Mouse (Mus musculus) liver, embryonic 14.5 days (tissue): Measurements from ENCODE around the gene Mfsd4a. TPM values are rescaled to one million over a fixed set of nuclear protein-coding genes. Genes with fewer than 3 reads are reported as not detected.

ENCODE experiments used
- ATAC-seq: fragments of 200-750 bp; cut with Nextera tagmentation; 2 replicates; pipeline ENCODE4 v1.8.0; 2017; ENCODE audit warnings: moderate number of reproducible peaks, mild to moderate bottlenecking, moderate library complexity; ENCODE audit not compliant: insufficient read depth
- DNase-seq, 3 experiments: peaks; one replicate each; pipeline ENCODE4 v3.0.0-alpha.2; 2012 to 2013; ENCODE audit warnings: low read depth in 3 of 3, low spot score in 3 of 3
- H3K27ac ChIP-seq: fragments of 300-500 bp; sonication (generic); 2 replicates; pipeline ENCODE4 v1.5.1; 2014; ENCODE audit warnings: moderate library complexity, mild to moderate bottlenecking, control low read depth, inconsistent platforms
- H3K27me3 ChIP-seq: fragments of 300-500 bp; sonication (generic); 2 replicates; pipeline ENCODE4 v1.6.1; 2014; ENCODE audit warnings: mild to moderate bottlenecking, low read length, moderate library complexity; ENCODE audit not compliant: control insufficient read depth, insufficient read depth
- H3K36me3 ChIP-seq: fragments of 300-500 bp; sonication (generic); replicated peaks from 2 replicates; pipeline ENCODE4 v1.6.1; 2014; ENCODE audit warnings: low read depth; ENCODE audit not compliant: control insufficient read depth, insufficient read depth
- H3K4me1 ChIP-seq, 2 experiments: fragments of 200-500 bp in 1 of 2; fragments of 300-500 bp in 1 of 2; sonication (generic) in 1 of 2; replicated peaks; 2 replicates each; pipeline ENCODE4 v1.6.1; 2012 to 2014; ENCODE audit warnings: antibody characterized with exemption in 1 of 2, inconsistent platforms in 1 of 2, low read length in 1 of 2; ENCODE audit not compliant: control insufficient read depth in 2 of 2, insufficient read depth in 2 of 2
- H3K4me2 ChIP-seq: fragments of 300-500 bp; sonication (generic); 2 replicates; pipeline ENCODE4 v1.6.1; 2014; ENCODE audit warnings: low read depth, mild to moderate bottlenecking, control low read depth, moderate library complexity
- H3K4me3 ChIP-seq, 2 experiments: fragments of 200-500 bp in 1 of 2; fragments of 300-500 bp in 1 of 2; sonication (generic) in 1 of 2; 2 replicates each; pipeline ENCODE4 v1.5.1; 2012 to 2014; ENCODE audit warnings: low read depth in 2 of 2, low read length in 2 of 2, mild to moderate bottlenecking in 2 of 2, control low read depth in 1 of 2, inconsistent platforms in 1 of 2, moderate library complexity in 1 of 2; ENCODE audit not compliant: insufficient read depth in 1 of 2
- H3K9ac ChIP-seq: fragments of 300-500 bp; sonication (generic); replicated peaks from 2 replicates; pipeline ENCODE4 v1.6.1; 2014; ENCODE audit warnings: mild to moderate bottlenecking, control low read depth, moderate library complexity
- H3K9me3 ChIP-seq: fragments of 300-500 bp; sonication (generic); 2 replicates; pipeline ENCODE4 v1.6.1; 2016; ENCODE audit warnings: low read length, mixed read lengths; ENCODE audit not compliant: control insufficient read depth
- CTCF ChIP-seq: IDR thresholded peaks from 2 replicates; pipeline ENCODE4 v1.5.1; 2016; ENCODE audit warnings: antibody characterized with exemption, low read depth, control low read depth
- EP300 ChIP-seq: IDR thresholded peaks from 2 replicates; pipeline ENCODE4 v1.6.1; 2016; ENCODE audit warnings: antibody characterized with exemption, low read depth
- WGBS: fragments of 180-500 bp; shearing (Covaris S2); extraction: QIAGEN DNeasy Blood & Tissue Kit; methylation state at CpG from one replicate; pipeline ENCODE4 v1.1.7; 2014; ENCODE audit not compliant: insufficient replicate concordance; 5-methylcytosine and 5-hydroxymethylcytosine counted together
- polyA plus RNA-seq, 2 experiments: library from polyadenylated mRNA; depleted of rRNA in 1 of 2; stranded (reverse) in 1 of 2; unstranded in 1 of 2; fragments of >200 nt; fragmentation: Nextera tagmentation in 1 of 2; extraction: Ambion mirVana in 1 of 2; gene quantifications; 2 replicates each; pipeline versions ENCODE4 v1.2.1 to v1.2.3; 2012 to 2014

Mfsd4a gene
- polyA plus RNA-seq, 2 experiments: 0.02 to 2.6 TPM

DNA sequence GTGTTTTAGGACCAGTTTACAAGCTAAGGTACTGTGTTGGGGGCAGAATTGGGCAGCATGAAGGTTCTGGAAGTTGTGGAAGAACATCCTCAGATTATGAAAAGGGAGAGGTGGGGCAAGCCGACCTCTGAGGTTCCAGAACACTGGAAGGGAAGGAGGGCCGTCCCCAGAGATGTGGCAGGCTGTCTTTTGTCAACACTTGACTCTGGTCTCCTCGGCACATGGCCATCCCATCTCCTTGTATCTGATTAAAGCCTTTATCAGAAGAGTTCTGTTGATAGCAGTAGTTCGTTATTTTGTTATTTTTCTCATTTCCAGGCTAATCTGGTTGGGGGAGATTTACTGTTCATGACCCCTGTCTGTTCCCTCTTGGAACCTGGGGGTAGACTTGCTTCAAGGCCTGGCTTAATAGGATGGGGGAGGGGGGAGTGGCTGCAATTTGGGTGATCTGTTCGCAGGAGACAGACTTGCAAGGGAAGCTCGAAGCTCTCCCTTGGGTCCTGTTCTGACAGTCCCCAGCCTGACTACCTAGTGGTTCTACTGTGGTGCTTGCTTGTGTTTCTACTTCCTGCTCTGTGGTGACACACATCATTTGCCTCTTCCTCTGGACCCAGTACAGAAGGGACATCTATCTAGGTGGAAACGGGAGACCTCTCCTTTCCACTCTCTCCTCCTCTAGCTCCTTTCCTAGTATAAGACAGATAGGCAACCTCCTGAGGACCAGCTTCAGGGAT is 7.7 kb downstream of the Mfsd4a start:
- H3K27ac ChIP-seq: no peak overlapping the region
- ATAC-seq (no peak), DNase-seq (no peak)
- H3K27me3 ChIP-seq: no peaks in the 10 kb centered on the region; the same call in 1 of the 2 replicates
- H3K4me1 ChIP-seq: no peaks in the 10 kb centered on the region
- H3K9me3 ChIP-seq: no peaks in the 10 kb centered on the region
- TF ChIP-seq EP300: no peak
- no peak for TF ChIP-seq CTCF
- WGBS: 34% methylated on average over 7 of the region's 7 CpGs
- H3K9ac ChIP-seq: no peak overlapping the region
- H3K4me2 ChIP-seq: no peak overlapping the region
- no peaks in the 10 kb centered on the region for H3K36me3 ChIP-seq
- no peak overlapping the region for H3K4me3 ChIP-seq

DNA sequence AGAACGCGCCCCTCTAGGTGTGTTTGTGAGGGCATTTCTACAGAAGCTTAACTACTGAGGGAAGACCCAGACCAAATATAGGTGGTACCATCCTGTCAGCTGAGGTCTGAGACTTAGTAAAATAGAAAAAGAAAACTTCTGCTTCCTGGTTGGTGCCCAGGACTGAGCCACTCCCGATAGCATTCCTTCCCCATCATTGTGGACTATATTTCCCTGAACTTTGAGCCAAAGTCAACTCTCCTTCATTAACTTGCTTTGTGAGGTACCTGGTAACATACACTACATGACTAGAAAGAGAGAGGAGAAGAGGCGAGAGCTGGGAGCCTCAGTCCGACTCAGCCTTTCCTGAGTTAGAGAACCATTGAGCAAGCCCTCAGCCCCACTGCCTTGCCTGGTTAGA is 9.3 kb downstream of the Mfsd4a start:
- Histone ChIP-seq H3K4me2 (no peak overlapping the region), H3K4me1 (no peaks in the 10 kb centered on the region), H3K27ac (no peak overlapping the region), H3K9ac (no peak overlapping the region), H3K36me3 (no peaks in the 10 kb centered on the region), H3K4me3 (no peak overlapping the region), H3K9me3 (no peaks in the 10 kb centered on the region), H3K27me3 (no peaks in the 10 kb centered on the region)
- 60% methylated on average over 5 of the region's 5 CpGs for WGBS
- DNase-seq (no peak), ATAC-seq (no peak)
- no peak for TF ChIP-seq EP300
- no peak for TF ChIP-seq CTCF

DNA sequence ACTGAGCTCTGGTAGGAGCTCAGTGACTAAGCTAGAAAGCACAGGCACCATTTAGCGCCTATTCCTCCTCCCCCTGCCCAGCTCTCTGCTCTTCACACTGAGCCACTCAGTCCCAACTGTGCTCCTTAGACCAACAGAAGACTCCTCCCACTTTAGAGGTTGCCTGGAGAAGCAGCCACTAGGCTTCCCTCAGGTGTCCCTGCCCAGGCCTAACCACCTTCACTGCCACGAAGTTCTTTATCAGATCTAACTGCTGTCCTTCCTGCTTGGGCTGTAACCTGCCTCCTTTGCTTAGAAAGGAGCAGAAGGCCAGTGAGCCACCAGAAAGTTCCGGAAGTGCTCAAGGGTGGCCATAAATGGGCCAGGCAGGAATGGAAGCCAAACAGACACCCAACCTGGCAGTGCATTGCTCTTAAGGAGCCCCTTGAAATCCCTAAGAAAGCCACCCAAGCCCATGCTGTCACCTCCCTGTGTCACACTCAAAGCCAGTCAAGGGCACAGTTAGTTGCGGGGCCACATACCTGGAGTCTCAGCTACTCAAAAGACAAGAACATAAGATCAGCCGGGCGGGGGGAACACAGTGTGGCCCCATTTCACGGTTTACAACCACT is 12.7 kb downstream of the Mfsd4a start:
- Histone ChIP-seq H3K36me3 (no peaks in the 10 kb centered on the region), H3K9me3 (no peaks in the 10 kb centered on the region), H3K4me1 (no peaks in the 10 kb centered on the region), H3K27ac (no peak overlapping the region), H3K4me2 (no peak overlapping the region), H3K27me3 (no peaks in the 10 kb centered on the region), H3K9ac (no peak overlapping the region), H3K4me3 (no peak overlapping the region)
- ATAC-seq: no peak
- TF ChIP-seq CTCF (no peak), EP300 (no peak)
- WGBS: 62% methylated on average over 7 of the region's 7 CpGs
- DNase-seq: no peak

DNA sequence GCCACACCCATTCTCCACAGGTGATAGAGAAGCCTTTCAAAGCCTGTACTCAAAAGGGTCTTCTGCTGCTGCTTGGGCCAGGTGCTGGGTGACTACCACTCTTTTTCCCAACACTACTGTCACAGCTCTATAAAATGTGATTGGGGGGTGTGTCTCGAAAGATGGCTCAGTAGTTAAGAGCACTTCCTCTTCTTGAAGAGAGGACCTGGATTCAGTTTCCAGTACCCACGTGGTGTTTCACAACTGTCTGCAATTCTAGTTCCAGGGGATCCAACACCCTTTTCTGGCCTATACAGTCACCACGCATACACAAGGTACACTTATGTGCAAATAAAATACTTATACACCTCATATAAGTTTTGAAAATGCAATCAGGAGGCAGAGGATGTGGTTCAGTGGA is 13.5 kb downstream of the Mfsd4a start:
- TF ChIP-seq CTCF (no peak), EP300 (no peak)
- DNase-seq (no peak), ATAC-seq (no peak)
- Histone ChIP-seq H3K27me3 (no peaks in the 10 kb centered on the region), H3K4me3 (no peak overlapping the region), H3K36me3 (no peaks in the 10 kb centered on the region), H3K9ac (no peak overlapping the region), H3K4me2 (no peak overlapping the region), H3K27ac (no peak overlapping the region), H3K4me1 (no peaks in the 10 kb centered on the region), H3K9me3 (no peaks in the 10 kb centered on the region)
- WGBS: 30% methylated on average over 3 of the region's 3 CpGs

DNA sequence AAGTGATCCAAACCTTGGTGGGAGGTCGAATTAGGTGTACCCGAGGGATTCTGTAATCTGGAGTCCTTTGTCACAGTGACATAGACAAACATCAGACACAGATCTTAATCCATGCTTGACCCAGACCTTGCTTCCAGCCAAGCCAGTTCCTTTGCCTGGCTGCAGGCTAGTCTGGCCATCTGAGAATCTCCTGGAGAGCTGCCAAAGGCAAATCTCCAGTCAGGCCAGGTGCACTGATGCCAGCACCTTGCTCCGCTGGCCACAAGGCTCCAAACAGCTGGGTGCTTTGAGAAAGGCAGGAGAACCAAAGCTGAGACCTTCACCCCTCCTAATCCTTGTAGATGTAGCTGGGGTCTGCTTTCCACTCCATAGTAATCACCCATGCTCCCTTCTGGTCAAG is 16.1 kb downstream of the Mfsd4a start:
- Histone ChIP-seq H3K4me3 (no peak overlapping the region), H3K36me3 (no peaks in the 10 kb centered on the region), H3K4me2 (no peak overlapping the region), H3K27ac (no peak overlapping the region), H3K9me3 (no peaks in the 10 kb centered on the region), H3K27me3 (no peaks in the 10 kb centered on the region), H3K4me1 (no peaks in the 10 kb centered on the region), H3K9ac (no peak overlapping the region)
- 62% methylated on average over 3 of the region's 3 CpGs for WGBS
- no peak for TF ChIP-seq CTCF
- TF ChIP-seq EP300: no peak
- DNase-seq: no peak
- ATAC-seq: no peak
